Mouse (Mus musculus): ENCODE data around the gene Sft2d1. TPM values are rescaled to one million over a fixed set of nuclear protein-coding genes. Genes with fewer than 3 reads are reported as not detected.
A peak's percentile ranks its signal among the peaks of the same experiment; 100 is the strongest.
"Not testable (repeated sequence)": the region's sequence is repeated elsewhere in the genome, so short reads cannot be mapped to it uniquely, and the experiment has no call there.

The Sft2d1 gene
- polyA plus RNA-seq, 1 experiment, result 34.6 TPM

DNA sequence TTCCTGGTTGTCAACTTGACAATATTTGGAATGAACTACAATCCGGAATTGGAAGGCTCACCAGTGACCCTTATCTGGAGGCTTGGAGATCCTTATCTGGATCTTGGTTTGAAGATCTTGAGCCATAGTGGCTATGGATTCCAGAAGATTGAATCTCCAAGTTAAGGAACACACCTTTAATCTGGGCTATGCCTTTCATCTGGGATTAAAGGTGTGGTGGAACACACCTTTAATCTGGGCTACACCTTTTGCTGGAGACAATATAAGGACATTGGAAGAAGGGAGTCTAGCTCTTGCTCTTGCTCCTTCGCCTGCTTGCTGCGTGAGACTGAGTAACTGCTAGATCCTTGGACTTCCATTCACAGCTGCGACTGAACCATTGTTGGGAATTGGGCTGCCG lies 26.3 kb downstream of the Sft2d1 start, which contains the start of gene Prr18:
Gene Prr18, plus strand, starts transcription at position 301 of the 400 bp plus-strand sequence.
- not testable (repeated sequence) for H3K4me3 ChIP-seq (ENCODE audit: insufficient read depth, low read depth, low read length); H3K4me1 ChIP-seq (ENCODE audit: control insufficient read depth, insufficient read depth, insufficient read length, low read length); H3K27ac ChIP-seq (replicated peaks; ENCODE audit: low read depth, low read length)

DNA sequence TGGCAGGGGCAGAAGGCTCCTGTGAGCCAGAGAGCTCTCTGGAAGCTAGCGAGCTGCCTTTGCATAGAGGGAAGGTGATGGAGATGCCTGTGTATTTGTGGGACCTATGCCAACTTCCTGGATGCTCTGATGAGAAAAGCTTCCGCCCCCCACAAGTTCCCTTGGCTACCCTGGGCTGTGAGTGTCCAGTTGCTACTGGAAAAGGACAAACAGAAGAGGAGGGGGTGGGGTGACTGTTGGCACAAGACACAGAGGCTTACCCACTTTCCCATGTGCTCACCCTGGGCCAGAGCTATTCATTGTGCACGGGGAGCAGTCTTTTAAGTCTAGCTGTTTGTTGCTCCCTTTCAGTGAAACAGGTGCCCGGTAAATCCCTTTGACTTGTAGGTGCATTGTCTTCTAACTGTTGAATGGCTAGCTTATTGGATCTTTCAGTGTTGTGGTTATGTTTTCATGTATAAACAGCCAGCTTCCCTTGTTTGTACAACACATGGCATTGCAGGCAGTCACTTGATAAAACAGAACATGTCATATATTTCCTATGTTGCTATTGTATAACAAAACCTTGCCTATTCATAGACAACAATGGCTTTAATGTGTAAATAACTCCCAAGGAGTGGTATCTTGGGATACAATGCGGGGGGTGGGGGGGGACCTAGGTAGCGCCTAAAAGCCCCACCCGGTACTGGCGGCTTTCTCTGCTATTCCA lies 28.9 kb downstream of the Sft2d1 start:
- H3K4me3 ChIP-seq (ENCODE audit: insufficient read depth, low read depth, low read length), result peak overlapping the region; percentile 36; the same call in 1 of the 2 replicates
- H3K4me1 ChIP-seq (ENCODE audit: control insufficient read depth, insufficient read depth, insufficient read length, low read length), result no peaks in the 10 kb centered on the region
- no peak overlapping the region for H3K27ac ChIP-seq (replicated peaks; ENCODE audit: low read depth, low read length)

- Histone ChIP-seq H3K4me1 (ENCODE audit: control insufficient read depth, insufficient read depth, insufficient read length, low read length) (no peaks in the 10 kb centered on the region), H3K4me3 (ENCODE audit: insufficient read depth, low read depth, low read length) (peak overlapping the region; percentile 47), H3K27ac (replicated peaks; ENCODE audit: low read depth, low read length) (no peak overlapping the region)
Observed at GRCm38 (mm10) chr17:8340407-8341359, 29.8 kb downstream of the Sft2d1 start.

DNA sequence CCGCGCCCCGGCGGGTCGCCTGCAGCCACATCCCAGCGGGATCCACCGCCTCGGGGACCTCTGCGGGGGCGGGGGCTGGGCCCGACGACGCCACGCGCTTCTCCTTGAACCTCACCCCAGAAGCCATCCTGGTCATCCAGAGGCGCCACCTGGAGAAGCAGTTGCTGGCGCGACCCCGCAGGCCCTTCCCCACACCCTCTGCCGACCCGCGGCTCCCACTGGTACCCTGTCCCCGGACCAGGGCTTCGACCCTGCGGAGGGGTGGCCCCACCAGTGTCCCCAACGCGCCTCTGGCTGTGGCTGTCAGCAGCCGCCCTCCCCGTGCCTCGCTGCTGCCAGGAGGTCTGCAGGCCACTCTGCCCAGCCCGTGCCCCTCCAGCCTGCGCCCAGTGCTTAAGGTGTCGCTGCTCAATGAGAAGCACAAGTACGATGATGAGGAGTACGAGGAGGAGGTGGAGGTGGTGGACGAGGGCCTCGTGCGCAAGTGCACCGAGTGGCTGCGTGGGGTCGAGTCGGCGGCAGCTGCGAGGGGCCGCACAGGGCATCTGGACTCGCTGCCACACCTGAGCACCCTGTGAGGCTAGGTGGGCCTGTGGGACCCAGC lies 30.6 kb downstream of the Sft2d1 start:
- Histone ChIP-seq H3K4me3 (ENCODE audit: insufficient read depth, low read depth, low read length) (peak overlapping the region; percentile 47), H3K4me1 (ENCODE audit: control insufficient read depth, insufficient read depth, insufficient read length, low read length) (no peaks in the 10 kb centered on the region), H3K27ac (replicated peaks; ENCODE audit: low read depth, low read length) (no peak overlapping the region)

DNA sequence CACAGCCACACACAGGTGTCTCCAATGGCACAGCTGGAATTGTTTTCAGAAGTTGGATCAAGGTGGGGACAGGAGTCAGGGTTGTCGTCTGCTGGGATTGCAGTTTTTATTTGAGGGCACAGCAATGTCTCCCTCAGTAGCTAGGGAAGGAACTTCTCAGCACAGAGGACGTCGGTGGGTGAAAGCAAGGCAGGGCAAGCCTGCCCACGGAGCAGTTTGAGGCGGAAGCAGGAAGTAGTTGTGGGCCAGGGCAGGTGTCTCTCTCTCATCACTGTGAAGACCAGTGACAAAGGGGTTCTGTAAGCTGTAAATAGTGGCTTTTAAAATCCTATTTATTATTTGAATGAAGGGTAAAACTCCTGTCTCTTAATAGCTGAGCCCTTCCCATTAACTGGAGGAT lies 31.8 kb downstream of the Sft2d1 start:
- no peak overlapping the region for H3K4me3 ChIP-seq (ENCODE audit: insufficient read depth, low read depth, low read length)

GRCm38 (mm10) chr17:8343416-8343815 lies 32.5 kb downstream of the Sft2d1 start:
- H3K4me1 ChIP-seq (ENCODE audit: control insufficient read depth, insufficient read depth, insufficient read length, low read length), result no peaks in the 10 kb centered on the region
- H3K4me3 ChIP-seq (ENCODE audit: insufficient read depth, low read depth, low read length), result no peak overlapping the region
- no peak overlapping the region for H3K27ac ChIP-seq (replicated peaks; ENCODE audit: low read depth, low read length)

More for the DNA sequence above, 31.8 kb downstream of the Sft2d1 start:
- Histone ChIP-seq H3K4me1 (ENCODE audit: control insufficient read depth, insufficient read depth, insufficient read length, low read length) (no peaks in the 10 kb centered on the region), H3K27ac (replicated peaks; ENCODE audit: low read depth, low read length) (no peak overlapping the region)

DNA sequence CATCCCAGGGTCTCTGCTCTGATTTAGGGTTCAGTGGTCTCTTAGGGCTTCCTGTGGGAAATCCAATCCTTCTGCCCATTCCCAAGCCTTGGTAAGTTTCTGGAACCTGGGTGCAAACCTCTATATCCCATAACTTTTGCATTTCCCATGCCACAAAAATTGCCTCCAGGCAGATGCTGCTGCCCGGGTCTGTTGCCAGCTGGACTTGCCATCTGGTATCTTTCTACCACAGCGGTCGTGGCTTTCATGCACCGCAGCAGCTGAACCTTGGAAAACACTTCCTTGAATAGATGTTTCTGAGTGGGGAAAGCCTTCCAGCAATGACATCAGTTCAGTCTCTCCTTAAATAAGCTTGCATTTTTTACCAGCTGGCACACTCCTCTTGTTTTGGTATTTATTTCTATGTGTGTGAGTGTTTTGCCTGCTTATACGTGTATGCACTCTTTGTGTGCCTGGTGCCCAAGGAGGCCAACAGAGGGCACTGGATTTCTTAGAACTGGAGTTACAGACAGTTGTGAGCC lies 36.9 kb downstream of the Sft2d1 start:
- Histone ChIP-seq H3K27ac (replicated peaks; ENCODE audit: low read depth, low read length) (no peak overlapping the region), H3K4me3 (ENCODE audit: insufficient read depth, low read depth, low read length) (no peak overlapping the region), H3K4me1 (ENCODE audit: control insufficient read depth, insufficient read depth, insufficient read length, low read length) (no peaks in the 10 kb centered on the region)

GRCm38 (mm10) chr17:8348941-8349340 lies 38.0 kb downstream of the Sft2d1 start:
- no peak overlapping the region for H3K4me3 ChIP-seq (ENCODE audit: insufficient read depth, low read depth, low read length)
- no peaks in the 10 kb centered on the region for H3K4me1 ChIP-seq (ENCODE audit: control insufficient read depth, insufficient read depth, insufficient read length, low read length)
- no peak overlapping the region for H3K27ac ChIP-seq (replicated peaks; ENCODE audit: low read depth, low read length)

DNA sequence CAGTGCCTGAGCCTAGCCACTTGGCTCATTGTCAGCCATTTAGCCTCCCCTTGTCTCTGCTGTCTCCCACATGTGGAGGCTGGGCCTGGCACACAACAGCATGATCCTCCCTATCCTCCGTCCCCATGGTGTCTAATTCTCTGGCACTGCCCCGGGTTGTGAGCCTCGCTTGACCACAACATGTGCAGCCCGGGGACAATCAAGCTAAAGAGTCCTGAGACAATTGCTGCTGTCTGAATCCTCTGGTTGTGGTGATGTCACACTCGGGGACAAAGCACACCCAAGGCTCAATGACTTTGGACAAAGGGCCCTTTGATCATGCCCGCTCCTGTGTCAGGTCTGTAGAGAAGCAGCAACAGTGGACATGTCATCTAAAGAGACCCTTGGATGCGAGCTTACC lies 40.2 kb downstream of the Sft2d1 start:
- Histone ChIP-seq H3K4me1 (ENCODE audit: control insufficient read depth, insufficient read depth, insufficient read length, low read length) (no peaks in the 10 kb centered on the region), H3K4me3 (ENCODE audit: insufficient read depth, low read depth, low read length) (no peak overlapping the region), H3K27ac (replicated peaks; ENCODE audit: low read depth, low read length) (no peak overlapping the region)

DNA sequence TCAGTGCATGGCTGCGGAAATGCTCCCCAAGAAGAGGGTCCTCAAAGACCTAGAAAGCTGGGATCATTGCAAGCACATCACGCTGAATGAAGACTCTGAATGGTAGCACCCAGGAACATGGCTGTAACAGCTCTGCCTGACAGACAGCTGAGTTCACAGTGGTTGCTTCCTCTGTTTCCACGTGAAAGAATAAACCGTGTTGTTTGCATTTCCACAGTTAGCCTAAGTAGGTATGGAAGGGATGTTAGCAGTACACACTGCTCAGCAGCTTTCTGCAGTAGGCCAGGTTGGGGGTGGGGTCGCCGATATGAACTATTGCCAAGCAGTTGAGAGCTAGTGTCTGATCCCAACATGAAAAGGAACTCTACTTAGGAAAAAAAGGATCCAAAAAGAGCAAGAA lies 44.8 kb downstream of the Sft2d1 start, which contains the start of gene T2:
Gene T2, plus strand, starts transcription at position 301 of the 400 bp plus-strand sequence.
- no peak within 1 kb of the TSS for H3K27ac ChIP-seq (replicated peaks; ENCODE audit: low read depth, low read length)
- no peak within 1 kb of the TSS for H3K4me3 ChIP-seq (ENCODE audit: insufficient read depth, low read depth, low read length)
- no peaks in the 10 kb centered on the region for H3K4me1 ChIP-seq (ENCODE audit: control insufficient read depth, insufficient read depth, insufficient read length, low read length)

- no peaks in the 10 kb centered on the region for H3K4me1 ChIP-seq (ENCODE audit: control insufficient read depth, insufficient read depth, insufficient read length, low read length)
- H3K4me3 ChIP-seq (ENCODE audit: insufficient read depth, low read depth, low read length), result no peak overlapping the region
- H3K27ac ChIP-seq (replicated peaks; ENCODE audit: low read depth, low read length), result no peak overlapping the region
Observed at GRCm38 (mm10) chr17:8357498-8357897, 46.6 kb downstream of the Sft2d1 start.

- H3K27ac ChIP-seq (replicated peaks; ENCODE audit: low read depth, low read length), result no peak overlapping the region
- no peak overlapping the region for H3K4me3 ChIP-seq (ENCODE audit: insufficient read depth, low read depth, low read length)
- H3K4me1 ChIP-seq (ENCODE audit: control insufficient read depth, insufficient read depth, insufficient read length, low read length), result no peaks in the 10 kb centered on the region
Observed at GRCm38 (mm10) chr17:8360876-8361275, 50.0 kb downstream of the Sft2d1 start.

DNA sequence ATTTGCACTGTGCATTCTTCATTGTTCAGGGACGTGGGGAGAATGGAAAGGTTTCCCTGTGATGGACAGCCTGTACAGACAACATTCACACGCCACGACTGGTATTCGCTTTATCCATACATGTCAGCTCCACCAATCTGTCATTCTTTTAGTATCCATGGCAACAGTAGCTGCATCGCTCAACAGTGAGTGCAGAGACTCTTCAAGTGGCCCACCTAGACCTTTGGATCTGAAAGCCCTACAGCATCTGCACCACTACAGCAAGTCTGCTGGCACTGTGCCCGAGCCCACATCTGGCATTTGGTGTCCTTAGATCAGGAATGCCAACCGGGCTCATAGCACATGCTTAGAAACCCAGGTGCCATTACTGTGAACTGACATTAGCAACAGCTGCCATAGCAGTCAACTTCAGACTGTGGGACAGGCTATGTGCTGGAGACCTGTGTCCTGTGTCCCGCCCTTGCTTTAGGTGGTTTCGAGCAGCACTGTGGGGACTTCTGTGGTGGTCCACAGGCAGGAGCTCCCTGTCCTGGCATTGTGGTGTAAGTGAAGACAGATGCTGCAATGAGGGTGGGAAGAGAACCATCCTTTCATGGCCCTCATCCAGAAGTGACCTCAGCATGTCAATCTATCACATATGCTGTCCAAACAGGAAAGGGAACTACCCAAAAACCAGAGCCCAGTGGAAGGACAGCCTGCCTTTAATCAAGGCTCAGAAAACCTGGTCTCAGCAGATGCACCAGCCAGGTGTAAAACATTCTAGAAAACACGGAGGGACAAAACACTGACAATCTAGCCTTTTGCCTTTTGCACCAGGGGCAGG lies 50.6 kb downstream of the Sft2d1 start:
- Histone ChIP-seq H3K27ac (replicated peaks; ENCODE audit: low read depth, low read length) (no peak overlapping the region), H3K4me3 (ENCODE audit: insufficient read depth, low read depth, low read length) (no peak overlapping the region), H3K4me1 (ENCODE audit: control insufficient read depth, insufficient read depth, insufficient read length, low read length) (no peaks in the 10 kb centered on the region)

Data from brown adipose tissue, adult 24 weeks (tissue).